Mouse (Mus musculus): Measurements from ENCODE around the gene 2210407C18Rik.

DNA sequence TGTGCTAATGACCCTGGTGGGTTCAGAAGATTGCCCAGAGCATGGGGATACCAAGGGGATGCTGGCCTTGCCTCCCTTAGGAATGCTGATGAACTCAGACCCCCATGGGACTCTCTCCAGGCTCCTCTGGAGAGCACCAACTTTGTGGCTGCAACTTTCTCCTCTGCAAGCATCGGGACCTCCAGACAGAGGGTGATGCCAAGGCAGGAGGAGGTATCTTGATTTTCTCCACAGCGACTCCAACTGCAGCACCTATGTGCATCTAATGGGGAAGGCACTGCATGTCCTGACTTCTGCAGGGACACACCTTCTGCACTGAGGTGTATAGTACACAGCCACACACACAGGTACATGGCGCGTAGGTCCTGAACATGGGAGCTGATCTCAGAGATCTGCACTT lies 42.7 kb upstream of the 2210407C18Rik start, which contains the start of gene Olfr322:
- TF ChIP-seq POLR2A (IDR thresholded peaks at IDR 0.05; ENCODE audit: borderline replicate concordance, low read depth, low read length) = no peak
- TF ChIP-seq CTCF (IDR thresholded peaks at IDR 0.05; ENCODE audit: low read depth, low read length) = no peak

Data from bone marrow macrophage, adult 2 months (primary cell).